Mouse (Mus musculus) limb, embryonic 14.5 days (tissue): ENCODE results near the gene Gm5129. TPM values are rescaled to one million over a fixed set of nuclear protein-coding genes. Genes with fewer than 3 reads are reported as not detected.
"Not testable (repeated sequence)": the region's sequence is repeated elsewhere in the genome, so short reads cannot be mapped to it uniquely, and the experiment has no call there.

Experiments
- ATAC-seq: fragments of 200-750 bp; cut with Nextera tagmentation; 2 replicates; pipeline ENCODE4 v1.8.0; 2017; ENCODE audit warnings: low read depth, moderate number of reproducible peaks, moderate TSS enrichment; ENCODE audit not compliant: low FRiP score
- DNase-seq: peaks from one replicate; pipeline ENCODE4 v3.0.0-alpha.2; 2015; ENCODE audit warnings: low spot score
- H3K27ac ChIP-seq: fragments of 300-500 bp; sonication (generic); replicated peaks from 2 replicates; pipeline ENCODE4 v1.5.1; 2014; ENCODE audit warnings: low read depth, mild to moderate bottlenecking, low read length, moderate library complexity, mixed read lengths
- H3K27me3 ChIP-seq: fragments of 300-500 bp; sonication (generic); 2 replicates; pipeline ENCODE4 v1.6.1; 2014; ENCODE audit warnings: low read length, mixed read lengths; ENCODE audit not compliant: control insufficient read depth, insufficient read depth
- H3K36me3 ChIP-seq: fragments of 300-500 bp; sonication (generic); 2 replicates; pipeline ENCODE4 v1.6.1; 2014; ENCODE audit warnings: mild to moderate bottlenecking, low read length, moderate library complexity, mixed read lengths; ENCODE audit not compliant: control insufficient read depth, insufficient read depth
- H3K4me1 ChIP-seq: fragments of 300-500 bp; sonication (generic); 2 replicates; pipeline ENCODE4 v1.6.1; 2014; ENCODE audit warnings: antibody characterized with exemption, low read length, mixed read lengths; ENCODE audit not compliant: control insufficient read depth, insufficient read depth
- H3K4me2 ChIP-seq: fragments of 300-500 bp; sonication (generic); replicated peaks from 2 replicates; pipeline ENCODE4 v1.6.1; 2014; ENCODE audit warnings: low read depth, mild to moderate bottlenecking, low read length, moderate library complexity; ENCODE audit not compliant: severe bottlenecking
- H3K4me3 ChIP-seq: fragments of 300-500 bp; sonication (generic); replicated peaks from 2 replicates; pipeline ENCODE4 v1.5.1; 2014; ENCODE audit warnings: low read length
- H3K9ac ChIP-seq: fragments of 300-500 bp; sonication (generic); 2 replicates; pipeline ENCODE4 v1.6.1; 2014; ENCODE audit warnings: mild to moderate bottlenecking, low read depth, low read length, moderate library complexity; ENCODE audit not compliant: severe bottlenecking
- H3K9me3 ChIP-seq: fragments of 300-500 bp; sonication (generic); 2 replicates; pipeline ENCODE4 v1.6.1; 2016; ENCODE audit warnings: low read length; ENCODE audit not compliant: control insufficient read depth
- POLR2A ChIP-seq: fragments of 200-500 bp; IDR thresholded peaks from 2 replicates; pipeline ENCODE4 v1.8.0; 2012; ENCODE audit warnings: inconsistent platforms, mild to moderate bottlenecking, moderate library complexity, borderline replicate concordance; ENCODE audit not compliant: insufficient read depth, insufficient read length; ENCODE audit errors: extremely low read depth
- WGBS: fragments of 180-500 bp; shearing (Covaris S2); extraction: QIAGEN DNeasy Blood & Tissue Kit; methylation state at CpG from one replicate; pipeline ENCODE4 v1.1.7; 2014; 5-methylcytosine and 5-hydroxymethylcytosine counted together
- polyA plus RNA-seq, 2 experiments: library from polyadenylated mRNA; depleted of rRNA in 1 of 2; stranded (reverse) in 1 of 2; unstranded in 1 of 2; fragments of >200 nt; fragmentation: Nextera tagmentation in 1 of 2; extraction: Ambion mirVana in 1 of 2; gene quantifications; 2 replicates each; pipeline versions ENCODE4 v1.2.1 to v1.2.3; 2012 to 2014

Gm5129 gene
- polyA plus RNA-seq, 2 experiments = 0.94 TPM; not detected in 1

- Histone ChIP-seq H3K4me1 (peaks cover 14% of the 10 kb centered on the region), H3K27ac (no peak overlapping the region), H3K9ac (no peak overlapping the region), H3K4me2 (no peak overlapping the region), H3K36me3 (0 out of 2 replicates have a peak, but pooled peaks cover 4% of the 10 kb centered on the region), H3K27me3 (no peaks in the 10 kb centered on the region), H3K9me3 (no peaks in the 10 kb centered on the region), H3K4me3 (no peak overlapping the region)
- DNase-seq (no peak), ATAC-seq (no peak)
- WGBS = 84% methylated on average over 4 of the region's 4 CpGs
- no peak for TF ChIP-seq POLR2A
Observed at GRCm38 (mm10) chr5:29738076-29738475, 2.3 kb upstream of the Gm5129 start.

- no peak overlapping the region for H3K27ac ChIP-seq
- peak overlapping the region; percentile 76 for H3K4me3 ChIP-seq
- ATAC-seq (no peak), DNase-seq (no peak)
- peaks cover 14% of the 10 kb centered on the region for H3K4me1 ChIP-seq
- H3K36me3 ChIP-seq = 0 out of 2 replicates have a peak, but pooled peaks cover 4% of the 10 kb centered on the region
- peak overlapping the region; percentile 51 for H3K4me2 ChIP-seq
- 95% methylated on average over 5 of the region's 5 CpGs for WGBS
- 0 out of 2 replicates have a peak overlapping the region, but pooled peaks have one; percentile 92 for H3K9ac ChIP-seq
- TF ChIP-seq POLR2A = no peak
- H3K9me3 ChIP-seq = no peaks in the 10 kb centered on the region
- H3K27me3 ChIP-seq = no peaks in the 10 kb centered on the region
Observed at GRCm38 (mm10) chr5:29737471-29737870, 1.7 kb upstream of the Gm5129 start.

- WGBS = 61% methylated on average over 9 of the region's 9 CpGs
- DNase-seq = no peak
- no peak for TF ChIP-seq POLR2A
Observed at GRCm38 (mm10) chr5:29736942-29737341, 1.2 kb upstream of the Gm5129 start.

GRCm38 (mm10) chr5:29736073-29736900 lies 551 bp upstream of the Gm5129 start:
- Histone ChIP-seq H3K4me2 (peak overlapping the region; percentile 51), H3K27me3 (no peaks in the 10 kb centered on the region), H3K4me1 (peaks cover 14% of the 10 kb centered on the region), H3K36me3 (no peaks in the 10 kb centered on the region), H3K9ac (peak overlapping the region; percentile 92), H3K27ac (peak overlapping the region; percentile 88), H3K4me3 (peak overlapping the region; percentile 76), H3K9me3 (no peaks in the 10 kb centered on the region)
- ATAC-seq = peak; percentile 36; the same call in 1 of the 2 replicates
- DNase-seq = no peak
- no peak for TF ChIP-seq POLR2A
- WGBS = 1% methylated on average over 41 of the region's 48 CpGs

More at GRCm38 (mm10) chr5:29736942-29737341, 1.2 kb upstream of the Gm5129 start:
- Histone ChIP-seq H3K4me3 (peak overlapping the region; percentile 76), H3K36me3 (0 out of 2 replicates have a peak, but pooled peaks cover 1% of the 10 kb centered on the region), H3K27me3 (no peaks in the 10 kb centered on the region), H3K27ac (no peak overlapping the region), H3K9ac (peak overlapping the region; percentile 92), H3K4me1 (peaks cover 14% of the 10 kb centered on the region), H3K4me2 (peak overlapping the region; percentile 51), H3K9me3 (no peaks in the 10 kb centered on the region)
- ATAC-seq = no peak

- no peak for ATAC-seq
- peak overlapping the region; percentile 51 for H3K4me2 ChIP-seq
- no peaks in the 10 kb centered on the region for H3K9me3 ChIP-seq
- H3K27me3 ChIP-seq = no peaks in the 10 kb centered on the region
- 53% methylated on average over 6 of the region's 6 CpGs for WGBS
- peak overlapping the region; percentile 92 for H3K9ac ChIP-seq
- H3K27ac ChIP-seq = peak overlapping the region; percentile 88
- peak overlapping the region; percentile 76 for H3K4me3 ChIP-seq
- TF ChIP-seq POLR2A = no peak
- H3K36me3 ChIP-seq = no peaks in the 10 kb centered on the region
- H3K4me1 ChIP-seq = peaks cover 14% of the 10 kb centered on the region
- no peak for DNase-seq
Observed at GRCm38 (mm10) chr5:29734831-29735510, 765 bp downstream of the Gm5129 start.

- not testable (repeated sequence) for H3K4me2 ChIP-seq, H3K9me3 ChIP-seq, H3K4me1 ChIP-seq, H3K27me3 ChIP-seq, H3K9ac ChIP-seq, ATAC-seq, H3K4me3 ChIP-seq, DNase-seq, H3K27ac ChIP-seq, H3K36me3 ChIP-seq
- WGBS = 88% methylated on average over 5 of the region's 5 CpGs
Observed at GRCm38 (mm10) chr5:29726070-29726469, 9.7 kb downstream of the Gm5129 start.
